Mouse (Mus musculus) liver, embryonic 14.5 days (tissue): ENCODE results near the gene Rnf113a2. TPM values are rescaled to one million over a fixed set of nuclear protein-coding genes. Genes with fewer than 3 reads are reported as not detected.

Experiments
- ATAC-seq: fragments of 200-750 bp; cut with Nextera tagmentation; 2 replicates; pipeline ENCODE4 v1.8.0; 2017; ENCODE audit warnings: moderate number of reproducible peaks, mild to moderate bottlenecking, moderate library complexity; ENCODE audit not compliant: insufficient read depth
- DNase-seq, 3 experiments: peaks; one replicate each; pipeline ENCODE4 v3.0.0-alpha.2; 2012 to 2013; ENCODE audit warnings: low read depth in 3 of 3, low spot score in 3 of 3
- H3K27ac ChIP-seq: fragments of 300-500 bp; sonication (generic); 2 replicates; pipeline ENCODE4 v1.5.1; 2014; ENCODE audit warnings: moderate library complexity, mild to moderate bottlenecking, control low read depth, inconsistent platforms
- H3K27me3 ChIP-seq: fragments of 300-500 bp; sonication (generic); 2 replicates; pipeline ENCODE4 v1.6.1; 2014; ENCODE audit warnings: mild to moderate bottlenecking, low read length, moderate library complexity; ENCODE audit not compliant: control insufficient read depth, insufficient read depth
- H3K36me3 ChIP-seq: fragments of 300-500 bp; sonication (generic); replicated peaks from 2 replicates; pipeline ENCODE4 v1.6.1; 2014; ENCODE audit warnings: low read depth; ENCODE audit not compliant: control insufficient read depth, insufficient read depth
- H3K4me1 ChIP-seq, 2 experiments: fragments of 200-500 bp in 1 of 2; fragments of 300-500 bp in 1 of 2; sonication (generic) in 1 of 2; replicated peaks; 2 replicates each; pipeline ENCODE4 v1.6.1; 2012 to 2014; ENCODE audit warnings: antibody characterized with exemption in 1 of 2, inconsistent platforms in 1 of 2, low read length in 1 of 2; ENCODE audit not compliant: control insufficient read depth in 2 of 2, insufficient read depth in 2 of 2
- H3K4me2 ChIP-seq: fragments of 300-500 bp; sonication (generic); 2 replicates; pipeline ENCODE4 v1.6.1; 2014; ENCODE audit warnings: low read depth, mild to moderate bottlenecking, control low read depth, moderate library complexity
- H3K4me3 ChIP-seq, 2 experiments: fragments of 200-500 bp in 1 of 2; fragments of 300-500 bp in 1 of 2; sonication (generic) in 1 of 2; 2 replicates each; pipeline ENCODE4 v1.5.1; 2012 to 2014; ENCODE audit warnings: low read depth in 2 of 2, low read length in 2 of 2, mild to moderate bottlenecking in 2 of 2, control low read depth in 1 of 2, inconsistent platforms in 1 of 2, moderate library complexity in 1 of 2; ENCODE audit not compliant: insufficient read depth in 1 of 2
- H3K9ac ChIP-seq: fragments of 300-500 bp; sonication (generic); replicated peaks from 2 replicates; pipeline ENCODE4 v1.6.1; 2014; ENCODE audit warnings: mild to moderate bottlenecking, control low read depth, moderate library complexity
- H3K9me3 ChIP-seq: fragments of 300-500 bp; sonication (generic); 2 replicates; pipeline ENCODE4 v1.6.1; 2016; ENCODE audit warnings: low read length, mixed read lengths; ENCODE audit not compliant: control insufficient read depth
- CTCF ChIP-seq: IDR thresholded peaks from 2 replicates; pipeline ENCODE4 v1.5.1; 2016; ENCODE audit warnings: antibody characterized with exemption, low read depth, control low read depth
- EP300 ChIP-seq: IDR thresholded peaks from 2 replicates; pipeline ENCODE4 v1.6.1; 2016; ENCODE audit warnings: antibody characterized with exemption, low read depth
- WGBS: fragments of 180-500 bp; shearing (Covaris S2); extraction: QIAGEN DNeasy Blood & Tissue Kit; methylation state at CpG from one replicate; pipeline ENCODE4 v1.1.7; 2014; ENCODE audit not compliant: insufficient replicate concordance; 5-methylcytosine and 5-hydroxymethylcytosine counted together
- polyA plus RNA-seq, 2 experiments: library from polyadenylated mRNA; depleted of rRNA in 1 of 2; stranded (reverse) in 1 of 2; unstranded in 1 of 2; fragments of >200 nt; fragmentation: Nextera tagmentation in 1 of 2; extraction: Ambion mirVana in 1 of 2; gene quantifications; 2 replicates each; pipeline versions ENCODE4 v1.2.1 to v1.2.3; 2012 to 2014

Gene Rnf113a2
- polyA plus RNA-seq, 2 experiments: 10.0 to 13.2 TPM

GRCm38 (mm10) chr12:84407259-84407658, 9.7 kb upstream of the Rnf113a2 start:
- ATAC-seq (no peak), DNase-seq (no peak)
- peak overlapping the region; percentile 91; the same call in 1 of the 2 replicates for H3K4me2 ChIP-seq
- no peaks in the 10 kb centered on the region for H3K36me3 ChIP-seq
- no peak overlapping the region for H3K27ac ChIP-seq
- H3K4me1 ChIP-seq: peaks cover 4 to 8% of the 10 kb centered on the region in 2 experiments
- no peak overlapping the region for H3K9ac ChIP-seq
- no peaks in the 10 kb centered on the region for H3K9me3 ChIP-seq
- H3K4me3 ChIP-seq: no peak overlapping the region
- 49% methylated on average over 4 of the region's 4 CpGs for WGBS
- TF ChIP-seq CTCF (no peak), EP300 (no peak)
- H3K27me3 ChIP-seq: no peaks in the 10 kb centered on the region

GRCm38 (mm10) chr12:84407874-84408818, 8.8 kb upstream of the Rnf113a2 start:
- H3K9ac ChIP-seq: peak overlapping the region; percentile 84
- TF ChIP-seq EP300: no peak
- no peak for TF ChIP-seq CTCF
- H3K9me3 ChIP-seq: no peaks in the 10 kb centered on the region
- no peaks in the 10 kb centered on the region for H3K36me3 ChIP-seq
- peak overlapping the region; percentile 91 for H3K4me2 ChIP-seq
- under 1% methylated on average over 50 of the region's 52 CpGs for WGBS
- DNase-seq (peak in 1 of 3 experiments; percentile 49), ATAC-seq (peak; percentile 68)
- H3K27ac ChIP-seq: peak overlapping the region; percentile 41
- no peaks in the 10 kb centered on the region for H3K27me3 ChIP-seq
- peaks cover 4 to 8% of the 10 kb centered on the region in 2 experiments for H3K4me1 ChIP-seq
- peak overlapping the region; percentile 82 to 84 for H3K4me3 ChIP-seq

- Histone ChIP-seq H3K9me3 (no peaks in the 10 kb centered on the region), H3K36me3 (no peaks in the 10 kb centered on the region), H3K27me3 (no peaks in the 10 kb centered on the region), H3K4me1 (peaks cover 4 to 8% of the 10 kb centered on the region in 2 experiments), H3K27ac (peak within 1 kb of the TSS; percentile 41), H3K9ac (peak within 1 kb of the TSS; percentile 84), H3K4me3 (peak within 1 kb of the TSS; percentile 82 to 84), H3K4me2 (peak within 1 kb of the TSS; percentile 91)
- ATAC-seq (peak; percentile 95), DNase-seq (peak; percentile 66 to 69 (median 68))
- 2% methylated on average over 63 of the region's 63 CpGs for WGBS
- TF ChIP-seq EP300 (no peak), CTCF (no peak)
Observed at GRCm38 (mm10) chr12:84408819-84409507, 8.0 kb upstream of the Rnf113a2 start, which contains the start of the genes Entpd5 and Bbof1. Entpd5 (minus strand) TSS chr12:84409029. Bbof1 (plus strand) TSS chr12:84409071.

GRCm38 (mm10) chr12:84417605-84417922, 568 bp downstream of the Rnf113a2 start:
- H3K36me3 ChIP-seq: no peaks in the 10 kb centered on the region
- TF ChIP-seq CTCF (no peak), EP300 (no peak)
- H3K9me3 ChIP-seq: no peaks in the 10 kb centered on the region
- DNase-seq: no peak
- peak overlapping the region; percentile 93 for H3K27ac ChIP-seq
- H3K4me2 ChIP-seq: peak overlapping the region; percentile 76
- H3K4me3 ChIP-seq: peak overlapping the region; percentile 81 to 85
- ATAC-seq: no peak
- H3K4me1 ChIP-seq: peaks cover 4 to 7% of the 10 kb centered on the region in 2 experiments
- 34% methylated on average over 18 of the region's 18 CpGs for WGBS
- no peaks in the 10 kb centered on the region for H3K27me3 ChIP-seq
- H3K9ac ChIP-seq: peak overlapping the region; percentile 96

- no peaks in the 10 kb centered on the region for H3K9me3 ChIP-seq
- no peaks in the 10 kb centered on the region for H3K4me1 ChIP-seq
- WGBS: 50% methylated on average over 3 of the region's 3 CpGs
- no peak overlapping the region for H3K4me2 ChIP-seq
- no peak overlapping the region for H3K4me3 ChIP-seq
- ATAC-seq: no peak
- H3K27me3 ChIP-seq: no peaks in the 10 kb centered on the region
- TF ChIP-seq EP300 (no peak), CTCF (no peak)
- H3K9ac ChIP-seq: no peak overlapping the region
- DNase-seq: no peak
- no peaks in the 10 kb centered on the region for H3K36me3 ChIP-seq
- no peak overlapping the region for H3K27ac ChIP-seq
Observed at GRCm38 (mm10) chr12:84423990-84424389, 7.0 kb downstream of the Rnf113a2 start.
